Mouse (Mus musculus): ENCODE measurements at regions not wholly inside any gene's neighbourhood (a gene's known extent, or its start where the extent isn't known, plus 50 kb on each side); places are given as distances from the start of the nearest gene placed in this dataset.

DNA sequence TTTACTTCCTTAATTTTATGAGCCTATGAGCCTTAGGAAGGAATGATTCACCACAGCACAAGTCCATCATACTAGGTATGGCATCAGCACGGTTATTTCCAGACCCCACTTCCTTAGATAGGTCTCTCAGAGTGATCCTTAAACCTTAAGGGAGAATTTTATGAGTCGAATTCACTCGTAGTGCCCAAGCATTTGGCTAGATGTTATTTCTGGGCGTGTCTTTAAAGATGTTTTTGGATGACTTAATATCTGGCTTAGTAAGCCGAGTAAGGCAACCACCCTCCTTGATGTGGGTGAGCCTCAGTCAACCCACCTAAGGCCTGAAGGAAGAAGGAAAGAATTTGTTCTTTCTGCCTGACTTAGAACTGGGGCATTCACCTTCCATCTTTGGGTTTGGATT lies 132.8 kb upstream of the Eif4g2 start:
- WGBS = 74% methylated on average over 5 of the region's 5 CpGs
- no peaks in the 10 kb centered on the region for H3K9me3 ChIP-seq (ENCODE audit: low read length)
- no peak overlapping the region for H3K4me2 ChIP-seq (replicated peaks; ENCODE audit: low read depth, low read length)
- H3K27ac ChIP-seq (ENCODE audit: low read length) = no peak overlapping the region
- no peak for DNase-seq (ENCODE audit: low spot score)
- ATAC-seq = no peak
- no peak for TF ChIP-seq CTCF (IDR thresholded peaks at IDR 0.05)
- TF ChIP-seq EP300 (IDR thresholded peaks at IDR 0.05) = no peak
- no peaks in the 10 kb centered on the region for H3K27me3 ChIP-seq (replicated peaks; ENCODE audit: insufficient read depth, low read length)
- H3K36me3 ChIP-seq (ENCODE audit: insufficient read depth, low read length) = no peaks in the 10 kb centered on the region
- H3K4me3 ChIP-seq (ENCODE audit: low read depth, low read length) = no peak overlapping the region
- H3K4me1 ChIP-seq (ENCODE audit: insufficient read depth, low read depth, low read length) = no peaks in the 10 kb centered on the region
- H3K9ac ChIP-seq (replicated peaks; ENCODE audit: low read depth) = no peak overlapping the region

DNA sequence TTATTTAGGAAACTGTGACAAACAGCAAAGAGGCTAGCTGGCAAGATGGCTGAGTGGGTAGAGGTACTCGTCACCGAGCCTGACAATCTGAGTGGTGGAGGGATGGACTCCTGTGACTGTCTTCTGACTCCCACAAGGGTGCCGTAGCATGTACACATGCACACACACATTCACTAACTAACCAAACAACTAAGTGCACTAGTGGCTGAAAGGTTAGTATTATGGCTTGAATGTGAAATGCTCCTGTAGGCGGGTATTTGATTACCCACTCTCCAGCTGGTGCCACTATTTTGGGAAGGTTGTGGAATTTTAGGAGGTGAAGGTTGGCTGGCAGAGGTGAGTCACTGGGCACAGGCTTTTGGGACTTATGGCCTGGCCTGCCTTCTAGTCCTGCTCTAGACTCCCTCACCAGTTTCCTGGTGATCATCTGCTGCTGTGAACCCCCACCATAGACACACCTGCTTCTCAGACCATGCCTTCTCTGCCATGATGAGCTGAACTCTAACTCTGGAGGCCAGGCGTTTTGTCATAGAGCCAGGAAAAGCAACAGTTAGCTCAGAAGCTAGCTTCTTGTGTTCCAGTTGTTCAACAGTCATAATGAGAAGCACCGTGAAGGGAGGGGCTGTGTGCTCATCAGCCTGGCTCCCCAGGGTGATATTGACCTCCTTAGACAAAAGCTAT lies 131.5 kb upstream of the Eif4g2 start:
- H3K9me3 ChIP-seq (ENCODE audit: low read length) = no peaks in the 10 kb centered on the region
- H3K36me3 ChIP-seq (ENCODE audit: insufficient read depth, low read length) = no peaks in the 10 kb centered on the region
- H3K4me1 ChIP-seq (ENCODE audit: insufficient read depth, low read depth, low read length) = no peaks in the 10 kb centered on the region
- H3K9ac ChIP-seq (replicated peaks; ENCODE audit: low read depth) = no peak overlapping the region
- no peak overlapping the region for H3K4me3 ChIP-seq (ENCODE audit: low read depth, low read length)
- no peak overlapping the region for H3K27ac ChIP-seq (ENCODE audit: low read length)
- no peak overlapping the region for H3K4me2 ChIP-seq (replicated peaks; ENCODE audit: low read depth, low read length)
- no peak for DNase-seq (ENCODE audit: low spot score)
- no peak for ATAC-seq
- no peaks in the 10 kb centered on the region for H3K27me3 ChIP-seq (replicated peaks; ENCODE audit: insufficient read depth, low read length)
- WGBS = 90% methylated on average over 6 of the region's 6 CpGs
- TF ChIP-seq CTCF (IDR thresholded peaks at IDR 0.05) (no peak), EP300 (IDR thresholded peaks at IDR 0.05) (no peak)

DNA sequence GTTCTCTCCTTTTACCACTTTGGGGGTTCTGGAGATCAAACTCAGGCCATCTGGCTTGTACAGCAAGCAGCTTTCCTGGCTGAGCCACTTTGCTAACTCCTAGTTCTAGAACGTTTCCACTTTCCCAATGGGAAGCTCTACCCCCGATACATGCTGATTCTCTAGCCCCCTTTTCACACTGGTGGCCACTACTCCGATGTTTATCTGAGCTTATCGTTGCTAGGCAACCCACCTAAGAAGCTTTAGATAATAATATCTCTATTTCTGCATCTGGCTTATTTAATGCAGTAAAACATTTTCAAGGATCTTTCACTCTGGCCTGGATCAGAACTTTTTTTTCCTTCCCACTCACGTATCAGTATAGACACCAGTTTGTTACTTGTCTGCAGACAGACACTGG lies 129.4 kb upstream of the Eif4g2 start:
- 56% methylated on average over 5 of the region's 5 CpGs for WGBS
- Histone ChIP-seq H3K4me2 (replicated peaks; ENCODE audit: low read depth, low read length) (no peak overlapping the region), H3K9ac (replicated peaks; ENCODE audit: low read depth) (no peak overlapping the region), H3K9me3 (ENCODE audit: low read length) (no peaks in the 10 kb centered on the region), H3K36me3 (ENCODE audit: insufficient read depth, low read length) (no peaks in the 10 kb centered on the region), H3K4me1 (ENCODE audit: insufficient read depth, low read depth, low read length) (no peaks in the 10 kb centered on the region), H3K4me3 (ENCODE audit: low read depth, low read length) (no peak overlapping the region), H3K27ac (ENCODE audit: low read length) (no peak overlapping the region), H3K27me3 (replicated peaks; ENCODE audit: insufficient read depth, low read length) (no peaks in the 10 kb centered on the region)
- TF ChIP-seq CTCF (IDR thresholded peaks at IDR 0.05) (no peak), EP300 (IDR thresholded peaks at IDR 0.05) (no peak)
- DNase-seq (ENCODE audit: low spot score) (no peak), ATAC-seq (no peak)

DNA sequence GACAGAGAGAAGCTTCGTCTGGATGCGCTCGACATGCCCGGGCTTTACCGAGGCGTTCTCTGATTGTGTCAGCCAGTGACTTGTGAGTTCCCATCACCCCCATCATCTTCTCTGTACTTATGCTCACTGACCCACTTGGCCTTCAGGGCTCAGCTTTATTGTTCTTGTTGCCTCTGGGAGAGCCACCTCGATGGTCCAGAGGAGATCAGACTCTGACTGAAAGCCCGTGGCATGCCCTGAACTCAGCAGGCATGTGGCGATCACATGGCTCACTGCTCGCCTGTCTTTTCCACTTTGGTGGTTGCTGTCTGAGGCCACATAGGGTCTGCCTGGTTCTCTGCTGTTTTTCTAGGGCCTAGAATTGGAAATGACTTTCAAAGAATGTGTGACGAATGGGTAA lies 128.8 kb upstream of the Eif4g2 start:
- H3K4me1 ChIP-seq (ENCODE audit: insufficient read depth, low read depth, low read length) = no peaks in the 10 kb centered on the region
- ATAC-seq (no peak), DNase-seq (ENCODE audit: low spot score) (no peak)
- no peak overlapping the region for H3K4me3 ChIP-seq (ENCODE audit: low read depth, low read length)
- H3K27ac ChIP-seq (ENCODE audit: low read length) = no peak overlapping the region
- H3K9ac ChIP-seq (replicated peaks; ENCODE audit: low read depth) = no peak overlapping the region
- no peak for TF ChIP-seq EP300 (IDR thresholded peaks at IDR 0.05)
- no peak for TF ChIP-seq CTCF (IDR thresholded peaks at IDR 0.05)
- no peak overlapping the region for H3K4me2 ChIP-seq (replicated peaks; ENCODE audit: low read depth, low read length)
- WGBS = 76% methylated on average over 11 of the region's 11 CpGs
- no peaks in the 10 kb centered on the region for H3K27me3 ChIP-seq (replicated peaks; ENCODE audit: insufficient read depth, low read length)
- no peaks in the 10 kb centered on the region for H3K9me3 ChIP-seq (ENCODE audit: low read length)
- no peaks in the 10 kb centered on the region for H3K36me3 ChIP-seq (ENCODE audit: insufficient read depth, low read length)

DNA sequence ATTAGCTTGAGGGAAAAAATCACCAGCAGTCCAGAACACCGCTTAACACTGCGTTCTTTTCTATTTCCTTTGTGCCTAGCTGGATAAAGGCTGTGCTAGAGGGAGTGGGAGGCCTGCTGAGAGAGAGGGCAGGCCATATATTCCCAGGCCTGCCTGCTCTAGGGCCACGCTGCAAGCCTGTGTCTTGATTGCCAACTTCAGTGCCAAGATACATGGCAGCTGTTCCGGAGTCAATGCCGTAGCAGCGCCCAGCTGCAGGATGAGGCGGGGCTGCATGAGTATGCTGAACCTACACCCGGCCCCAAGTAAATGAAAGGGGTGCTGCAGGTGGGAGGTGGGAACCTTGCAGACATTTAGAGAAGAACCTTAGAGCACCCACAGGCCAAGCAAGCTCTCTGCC lies 127.5 kb upstream of the Eif4g2 start:
- Histone ChIP-seq H3K4me3 (ENCODE audit: low read depth, low read length) (no peak overlapping the region), H3K9me3 (ENCODE audit: low read length) (no peaks in the 10 kb centered on the region), H3K4me2 (replicated peaks; ENCODE audit: low read depth, low read length) (no peak overlapping the region), H3K9ac (replicated peaks; ENCODE audit: low read depth) (no peak overlapping the region), H3K36me3 (ENCODE audit: insufficient read depth, low read length) (no peaks in the 10 kb centered on the region), H3K27ac (ENCODE audit: low read length) (no peak overlapping the region), H3K27me3 (replicated peaks; ENCODE audit: insufficient read depth, low read length) (no peaks in the 10 kb centered on the region), H3K4me1 (ENCODE audit: insufficient read depth, low read depth, low read length) (no peaks in the 10 kb centered on the region)
- 90% methylated on average over 8 of the region's 8 CpGs for WGBS
- ATAC-seq = no peak
- DNase-seq (ENCODE audit: low spot score) = no peak
- no peak for TF ChIP-seq CTCF (IDR thresholded peaks at IDR 0.05)
- TF ChIP-seq EP300 (IDR thresholded peaks at IDR 0.05) = no peak

DNA sequence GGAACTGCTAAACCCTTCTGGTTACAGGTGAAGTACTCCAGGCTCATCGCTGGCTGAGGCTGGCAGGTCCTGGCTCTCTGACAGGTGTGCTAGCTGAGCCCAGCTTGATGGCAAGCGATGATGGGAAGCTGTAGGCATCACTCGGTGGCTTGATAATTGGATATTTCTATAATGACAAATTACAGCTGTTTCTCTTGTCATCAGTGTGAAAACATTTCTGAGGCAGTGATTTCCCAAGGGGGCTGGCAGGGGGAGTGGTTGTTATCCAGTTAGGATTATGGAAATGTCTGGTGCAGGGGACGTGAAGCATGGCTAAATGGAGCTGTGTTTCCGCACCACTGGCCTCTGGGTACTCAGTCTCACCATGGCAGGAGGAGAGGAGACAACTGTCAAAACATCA lies 123.0 kb upstream of the Eif4g2 start:
- H3K27ac ChIP-seq (ENCODE audit: low read length) = no peak overlapping the region
- no peak overlapping the region for H3K4me2 ChIP-seq (replicated peaks; ENCODE audit: low read depth, low read length)
- no peaks in the 10 kb centered on the region for H3K27me3 ChIP-seq (replicated peaks; ENCODE audit: insufficient read depth, low read length)
- no peak for TF ChIP-seq CTCF (IDR thresholded peaks at IDR 0.05)
- TF ChIP-seq EP300 (IDR thresholded peaks at IDR 0.05) = no peak
- WGBS = 64% methylated on average over 5 of the region's 5 CpGs
- H3K36me3 ChIP-seq (ENCODE audit: insufficient read depth, low read length) = no peaks in the 10 kb centered on the region
- H3K4me1 ChIP-seq (ENCODE audit: insufficient read depth, low read depth, low read length) = no peaks in the 10 kb centered on the region
- no peak overlapping the region for H3K4me3 ChIP-seq (ENCODE audit: low read depth, low read length)
- ATAC-seq = no peak
- H3K9me3 ChIP-seq (ENCODE audit: low read length) = peaks cover 4% of the 10 kb centered on the region; the same call in 1 of the 2 replicates
- no peak for DNase-seq (ENCODE audit: low spot score)
- H3K9ac ChIP-seq (replicated peaks; ENCODE audit: low read depth) = no peak overlapping the region

Data from lung, postnatal 0 days (tissue).